Mouse (Mus musculus) hindbrain, embryonic 13.5 days (tissue): Measurements from ENCODE around the gene Adcy9. TPM values are rescaled to one million over a fixed set of nuclear protein-coding genes. Genes with fewer than 3 reads are reported as not detected.

ENCODE experiments used
- ATAC-seq: fragments of 200-750 bp; cut with Nextera tagmentation; 2 replicates; pipeline ENCODE4 v1.8.0; 2017; ENCODE audit warnings: moderate TSS enrichment; ENCODE audit not compliant: low FRiP score
- H3K27ac ChIP-seq: fragments of 300-500 bp; sonication (generic); 2 replicates; pipeline ENCODE4 v1.5.1; 2015; ENCODE audit warnings: inconsistent platforms, mild to moderate bottlenecking, moderate library complexity
- H3K27me3 ChIP-seq: fragments of 300-500 bp; sonication (generic); 2 replicates; pipeline ENCODE4 v1.6.1; 2015; ENCODE audit warnings: mild to moderate bottlenecking, inconsistent platforms
- H3K36me3 ChIP-seq: fragments of 300-500 bp; sonication (generic); 2 replicates; pipeline ENCODE4 v1.6.1; 2015; ENCODE audit warnings: mild to moderate bottlenecking, inconsistent platforms
- H3K4me1 ChIP-seq: fragments of 300-500 bp; sonication (generic); replicated peaks from 2 replicates; pipeline ENCODE4 v1.6.1; 2015; ENCODE audit warnings: inconsistent platforms
- H3K4me2 ChIP-seq: fragments of 300-500 bp; sonication (generic); 2 replicates; pipeline ENCODE4 v1.6.1; 2015; ENCODE audit warnings: inconsistent platforms, mild to moderate bottlenecking, moderate library complexity
- H3K4me3 ChIP-seq: fragments of 300-500 bp; sonication (generic); 2 replicates; pipeline ENCODE4 v1.5.1; 2015; ENCODE audit warnings: mild to moderate bottlenecking, inconsistent platforms
- H3K9ac ChIP-seq: fragments of 300-500 bp; sonication (generic); 2 replicates; pipeline ENCODE4 v1.6.1; 2015; ENCODE audit warnings: mild to moderate bottlenecking, inconsistent platforms
- H3K9me3 ChIP-seq: fragments of 300-500 bp; sonication (generic); 2 replicates; pipeline ENCODE4 v1.6.1; 2016; ENCODE audit warnings: inconsistent platforms
- WGBS: fragments of 180-500 bp; shearing (Covaris S2); methylation state at CpG from one replicate; pipeline ENCODE4 v1.1.7; 2015; 5-methylcytosine and 5-hydroxymethylcytosine counted together
- polyA plus RNA-seq: library from polyadenylated mRNA; unstranded; fragments of >200 nt; fragmentation: Nextera tagmentation; extraction: Ambion mirVana; gene quantifications from 2 replicates; pipeline ENCODE4 v1.2.1, GENCODE M21; 2015

Adcy9 gene
- polyA plus RNA-seq, 1 experiment from 2014 or later = 2.8 TPM

DNA sequence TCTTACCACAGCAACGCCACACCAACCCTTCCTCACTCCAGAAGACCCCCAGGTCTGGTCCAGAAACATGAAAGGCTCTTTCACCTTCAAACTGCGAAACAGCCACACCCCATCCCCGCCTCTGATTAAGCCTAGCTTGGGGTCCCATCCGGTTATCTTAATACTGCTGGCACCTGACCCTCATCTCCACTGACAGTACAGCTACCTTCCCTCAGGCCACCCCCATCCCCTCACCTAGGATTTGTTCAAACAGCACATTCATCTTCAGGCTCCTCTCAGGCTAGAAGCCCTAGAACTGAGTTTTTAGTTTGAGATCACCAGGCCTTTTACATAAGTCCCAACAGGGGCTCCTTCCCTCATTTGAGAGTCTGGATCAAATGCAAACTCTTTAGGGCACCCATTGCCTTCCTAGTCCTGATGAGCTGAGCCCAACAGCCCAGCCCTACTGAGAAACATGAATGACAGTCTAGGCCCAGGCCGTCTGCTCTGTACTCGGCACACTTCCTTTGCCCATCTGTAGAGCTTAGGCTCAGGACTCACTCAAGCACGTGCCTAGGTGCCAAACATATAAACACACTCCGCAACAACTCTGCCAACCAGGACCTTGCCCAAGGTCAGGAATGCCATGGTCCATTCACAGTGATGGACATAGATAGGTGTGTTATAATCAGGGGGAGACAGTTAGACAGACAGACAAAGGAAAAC, 5.3 kb downstream of the Adcy9 start:
- WGBS = 79% methylated on average over 8 of the region's 8 CpGs
- Histone ChIP-seq H3K9ac (peak overlapping the region; percentile 55; the same call in 1 of the 2 replicates), H3K4me3 (peak overlapping the region; percentile 24), H3K27me3 (peaks cover 14% of the 10 kb centered on the region), H3K4me2 (peak overlapping the region; percentile 49), H3K9me3 (no peaks in the 10 kb centered on the region), H3K36me3 (no peaks in the 10 kb centered on the region), H3K27ac (no peak overlapping the region), H3K4me1 (peaks cover 63% of the 10 kb centered on the region)
- ATAC-seq = no peak

DNA sequence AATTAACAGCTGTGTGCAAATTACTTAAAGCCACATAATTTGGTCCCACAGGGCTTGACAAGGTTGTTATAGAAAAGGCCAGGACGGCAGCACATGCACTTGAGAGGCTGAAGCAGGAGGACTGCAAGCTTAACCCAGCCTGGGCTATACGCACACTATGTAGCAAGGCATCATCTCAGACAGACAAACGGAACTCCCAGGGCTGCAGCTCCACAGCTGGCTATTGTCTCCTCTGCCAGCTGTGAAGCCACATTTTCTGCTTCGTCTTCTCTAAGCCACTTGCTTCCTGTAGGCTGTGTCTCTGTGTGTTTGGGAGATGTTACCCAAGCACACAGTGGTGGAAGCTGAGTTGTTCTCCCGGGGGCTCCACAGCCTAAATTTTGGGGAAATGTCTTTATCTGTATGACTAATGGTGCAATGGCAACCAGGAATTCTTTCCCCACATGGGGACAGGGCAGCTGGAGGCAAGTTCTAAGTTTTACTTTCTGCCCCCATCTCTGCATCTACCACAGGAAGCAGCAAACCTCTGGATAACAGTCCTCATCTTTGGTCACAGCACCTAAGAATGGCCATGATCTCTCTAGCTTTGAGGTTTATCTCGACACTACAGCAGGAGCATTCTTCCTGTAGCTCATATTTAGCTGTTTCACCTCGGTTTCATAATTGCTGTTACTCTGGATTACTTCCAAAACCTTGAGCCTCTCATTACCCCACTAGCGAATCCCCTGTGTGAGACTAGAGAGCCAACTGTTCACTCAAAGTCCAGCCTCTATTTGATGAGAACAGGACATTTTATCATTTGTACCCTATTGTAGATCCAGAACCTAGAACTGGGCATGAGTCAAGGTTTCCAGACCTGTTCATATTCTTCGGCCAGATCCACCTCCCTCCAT, 6.1 kb downstream of the Adcy9 start:
- H3K4me1 ChIP-seq = peaks cover 60% of the 10 kb centered on the region
- H3K36me3 ChIP-seq = no peaks in the 10 kb centered on the region
- peak overlapping the region; percentile 49 for H3K4me2 ChIP-seq
- ATAC-seq = no peak
- WGBS = 72% methylated on average over 9 of the region's 9 CpGs
- no peaks in the 10 kb centered on the region for H3K9me3 ChIP-seq
- H3K27me3 ChIP-seq = peaks cover 14% of the 10 kb centered on the region
- H3K4me3 ChIP-seq = peak overlapping the region; percentile 24; the same call in 1 of the 2 replicates
- H3K27ac ChIP-seq = no peak overlapping the region
- 0 out of 2 replicates have a peak overlapping the region, but pooled peaks have one; percentile 2 for H3K9ac ChIP-seq

DNA sequence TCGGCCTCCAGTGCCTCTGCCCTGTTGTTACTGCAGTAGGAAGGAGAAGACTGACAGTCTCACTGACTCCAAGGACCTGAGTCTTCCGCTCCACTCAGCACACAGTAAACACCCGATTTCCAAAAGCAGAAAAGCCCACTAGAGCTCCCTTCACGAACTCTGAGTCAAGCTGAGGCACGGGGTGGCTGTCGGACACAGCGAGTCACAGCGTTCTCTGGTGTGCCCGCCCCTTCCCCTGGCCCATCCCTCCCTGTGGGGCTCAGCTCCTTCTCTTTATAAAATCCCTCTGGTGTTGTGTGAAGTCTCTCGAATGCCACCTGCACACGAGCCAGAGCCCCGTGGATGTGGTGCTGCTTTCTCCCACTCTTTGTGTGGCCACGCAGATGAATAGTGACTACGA, 7.0 kb downstream of the Adcy9 start:
- no peak for ATAC-seq
- H3K9me3 ChIP-seq = no peaks in the 10 kb centered on the region
- WGBS = 51% methylated on average over 14 of the region's 14 CpGs
- peaks cover 9% of the 10 kb centered on the region for H3K27me3 ChIP-seq
- H3K4me2 ChIP-seq = no peak overlapping the region
- H3K36me3 ChIP-seq = no peaks in the 10 kb centered on the region
- H3K27ac ChIP-seq = no peak overlapping the region
- no peak overlapping the region; the same call in 1 of the 2 replicates for H3K9ac ChIP-seq
- peaks cover 54% of the 10 kb centered on the region for H3K4me1 ChIP-seq
- no peak overlapping the region for H3K4me3 ChIP-seq

GRCm38 (mm10) chr16:4412298-4412697, 8.0 kb downstream of the Adcy9 start:
- Histone ChIP-seq H3K4me1 (peaks cover 47% of the 10 kb centered on the region), H3K27me3 (no peaks in the 10 kb centered on the region; the same call in 1 of the 2 replicates), H3K36me3 (no peaks in the 10 kb centered on the region), H3K9me3 (no peaks in the 10 kb centered on the region), H3K27ac (no peak overlapping the region), H3K4me2 (no peak overlapping the region), H3K9ac (no peak overlapping the region), H3K4me3 (no peak overlapping the region)
- no peak for ATAC-seq
- WGBS = 89% methylated on average over 4 of the region's 4 CpGs

- Histone ChIP-seq H3K36me3 (no peaks in the 10 kb centered on the region), H3K27ac (no peak overlapping the region), H3K4me2 (no peak overlapping the region), H3K4me3 (no peak overlapping the region), H3K9me3 (no peaks in the 10 kb centered on the region), H3K9ac (no peak overlapping the region), H3K4me1 (peaks cover 41% of the 10 kb centered on the region), H3K27me3 (no peaks in the 10 kb centered on the region)
- WGBS = 61% methylated on average over 2 of the region's 2 CpGs
- ATAC-seq = no peak
These were observed 9.0 kb downstream of the Adcy9 start for GRCm38 (mm10) chr16:4411296-4411695.

GRCm38 (mm10) chr16:4407536-4407935, 12.8 kb downstream of the Adcy9 start:
- 86% methylated on average over 2 of the region's 2 CpGs for WGBS

GRCm38 (mm10) chr16:4406706-4407105, 13.6 kb downstream of the Adcy9 start:
- H3K4me1 ChIP-seq = peaks cover 9% of the 10 kb centered on the region; the same call in 1 of the 2 replicates
- H3K27me3 ChIP-seq = no peaks in the 10 kb centered on the region
- H3K27ac ChIP-seq = no peak overlapping the region
- H3K36me3 ChIP-seq = no peaks in the 10 kb centered on the region
- 77% methylated on average over 4 of the region's 4 CpGs for WGBS
- H3K4me3 ChIP-seq = no peak overlapping the region
- no peak overlapping the region for H3K4me2 ChIP-seq
- no peak for ATAC-seq
- no peaks in the 10 kb centered on the region for H3K9me3 ChIP-seq
- no peak overlapping the region for H3K9ac ChIP-seq

More at GRCm38 (mm10) chr16:4407536-4407935, 12.8 kb downstream of the Adcy9 start:
- H3K4me2 ChIP-seq = no peak overlapping the region
- no peaks in the 10 kb centered on the region for H3K9me3 ChIP-seq
- no peak overlapping the region for H3K27ac ChIP-seq
- no peak overlapping the region for H3K4me3 ChIP-seq
- no peaks in the 10 kb centered on the region for H3K36me3 ChIP-seq
- no peak overlapping the region for H3K9ac ChIP-seq
- H3K4me1 ChIP-seq = peaks cover 9% of the 10 kb centered on the region; the same call in 1 of the 2 replicates
- no peaks in the 10 kb centered on the region for H3K27me3 ChIP-seq
- no peak for ATAC-seq

- no peak overlapping the region for H3K9ac ChIP-seq
- ATAC-seq = no peak
- 90% methylated on average over 6 of the region's 6 CpGs for WGBS
These were observed 14.2 kb downstream of the Adcy9 start for GRCm38 (mm10) chr16:4406047-4406586.

GRCm38 (mm10) chr16:4404933-4405761, 15.2 kb downstream of the Adcy9 start:
- Histone ChIP-seq H3K36me3 (no peaks in the 10 kb centered on the region), H3K27me3 (no peaks in the 10 kb centered on the region), H3K4me2 (no peak overlapping the region), H3K9ac (no peak overlapping the region), H3K9me3 (no peaks in the 10 kb centered on the region), H3K4me1 (peaks cover 9% of the 10 kb centered on the region; the same call in 1 of the 2 replicates), H3K4me3 (no peak overlapping the region), H3K27ac (no peak overlapping the region)
- 66% methylated on average over 8 of the region's 8 CpGs for WGBS
- no peak for ATAC-seq

More at GRCm38 (mm10) chr16:4406047-4406586, 14.2 kb downstream of the Adcy9 start:
- H3K27ac ChIP-seq = no peak overlapping the region
- H3K4me3 ChIP-seq = no peak overlapping the region
- H3K4me2 ChIP-seq = no peak overlapping the region
- no peaks in the 10 kb centered on the region for H3K9me3 ChIP-seq
- H3K4me1 ChIP-seq = peaks cover 9% of the 10 kb centered on the region; the same call in 1 of the 2 replicates
- H3K36me3 ChIP-seq = no peaks in the 10 kb centered on the region
- no peaks in the 10 kb centered on the region for H3K27me3 ChIP-seq

DNA sequence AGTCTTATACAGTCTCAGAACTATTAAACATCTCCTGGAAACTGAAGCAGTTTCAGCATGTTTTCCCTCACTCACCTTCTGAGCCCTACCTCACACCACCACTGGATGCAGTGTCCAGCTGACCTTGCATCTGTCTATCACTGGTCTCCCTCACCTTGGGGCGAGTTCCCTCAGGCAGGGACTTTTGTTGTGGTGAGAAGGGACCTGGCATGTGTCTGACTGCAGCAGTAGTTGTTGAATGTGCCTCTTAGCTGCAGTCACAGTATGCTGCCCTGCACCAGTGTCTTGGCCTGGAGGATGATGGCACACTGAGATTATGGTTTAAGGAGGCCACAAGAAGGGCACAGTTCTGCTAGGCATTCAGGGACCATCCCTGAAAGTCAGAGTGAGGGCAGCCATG, 19.2 kb downstream of the Adcy9 start:
- Histone ChIP-seq H3K27ac (no peak overlapping the region), H3K9ac (no peak overlapping the region), H3K4me3 (no peak overlapping the region), H3K36me3 (no peaks in the 10 kb centered on the region), H3K4me2 (no peak overlapping the region), H3K4me1 (no peaks in the 10 kb centered on the region), H3K27me3 (no peaks in the 10 kb centered on the region), H3K9me3 (no peaks in the 10 kb centered on the region)
- WGBS = 63% methylated on average over 1 of the region's 1 CpGs
- no peak for ATAC-seq

DNA sequence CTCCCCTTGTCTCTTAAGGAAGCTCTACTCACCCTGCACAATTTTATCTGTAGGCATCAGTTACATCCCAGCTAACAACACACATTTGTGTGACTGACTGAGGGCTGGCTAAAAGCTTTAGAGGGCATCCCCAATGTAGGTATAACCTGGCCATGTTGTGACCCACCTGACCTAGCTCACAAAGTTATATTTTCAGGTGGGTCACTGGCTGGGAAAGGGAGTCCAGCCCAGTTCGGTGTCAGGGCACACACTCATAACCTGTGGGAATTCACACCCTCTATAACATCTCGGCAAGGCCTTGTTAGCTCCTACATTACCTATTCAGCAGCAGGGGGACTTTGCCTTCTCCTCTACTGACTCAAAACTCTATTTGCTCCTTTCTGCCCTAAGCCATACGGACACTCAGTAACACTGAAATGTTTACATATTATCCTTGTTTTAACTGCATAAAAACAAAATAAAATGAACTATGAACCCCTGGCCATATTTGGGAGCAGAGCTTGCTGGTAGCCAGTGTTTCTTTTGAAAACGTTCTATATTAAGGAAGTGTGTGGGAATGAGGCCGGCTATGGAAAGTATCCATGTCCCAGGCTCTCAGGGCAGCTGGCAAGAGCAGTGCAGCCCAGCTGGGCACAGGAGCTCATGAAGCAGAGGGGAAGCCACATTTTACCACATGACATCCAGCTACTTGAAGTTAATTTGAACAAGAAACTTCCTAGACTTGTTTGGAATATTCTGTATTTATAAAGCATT, 20.7 kb downstream of the Adcy9 start:
- no peak for ATAC-seq
- no peaks in the 10 kb centered on the region for H3K9me3 ChIP-seq
- no peak overlapping the region for H3K27ac ChIP-seq
- no peak overlapping the region for H3K4me3 ChIP-seq
- H3K4me1 ChIP-seq = no peaks in the 10 kb centered on the region
- H3K36me3 ChIP-seq = no peaks in the 10 kb centered on the region
- no peaks in the 10 kb centered on the region for H3K27me3 ChIP-seq
- no peak overlapping the region for H3K9ac ChIP-seq
- H3K4me2 ChIP-seq = no peak overlapping the region
- WGBS = 80% methylated on average over 5 of the region's 5 CpGs
